Mouse (Mus musculus): ENCODE measurements around the gene Epor. TPM values are rescaled to one million over a fixed set of nuclear protein-coding genes. Genes with fewer than 3 reads are reported as not detected.

Gene Epor
- polyA plus RNA-seq, 1 experiment: 2.1 TPM

DNA sequence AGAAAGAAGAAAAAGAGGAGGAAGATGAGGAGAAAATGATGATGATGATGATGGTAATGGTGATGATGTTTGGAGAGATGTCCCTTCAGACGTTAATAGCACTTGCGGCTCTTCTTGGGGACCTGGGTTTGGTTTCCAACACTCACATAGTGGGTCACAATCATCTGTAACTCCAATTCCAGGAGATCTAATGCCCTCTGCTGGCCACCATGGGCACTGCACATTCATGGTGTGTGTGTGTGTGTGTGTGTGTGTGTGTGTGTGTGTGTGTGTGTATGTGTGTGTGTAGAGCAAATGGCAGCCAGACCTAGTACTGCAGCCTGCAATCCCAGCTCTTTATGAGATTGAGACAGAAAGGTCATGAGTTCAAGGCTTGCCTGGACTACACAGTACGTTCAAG, 11.3 kb downstream of the Epor start:
- DNase-seq (ENCODE audit: low read depth): no peak
- TF ChIP-seq POLR2A (IDR thresholded peaks at IDR 0.05; ENCODE audit: borderline replicate concordance, extremely low read depth, insufficient read depth, insufficient read length, poor library complexity, severe bottlenecking): no peak
- TF ChIP-seq CTCF (IDR thresholded peaks at IDR 0.05; ENCODE audit: borderline replicate concordance, extremely low read depth, insufficient read depth, insufficient read length): peak; percentile 27; the same call in 1 of the 2 replicates

DNA sequence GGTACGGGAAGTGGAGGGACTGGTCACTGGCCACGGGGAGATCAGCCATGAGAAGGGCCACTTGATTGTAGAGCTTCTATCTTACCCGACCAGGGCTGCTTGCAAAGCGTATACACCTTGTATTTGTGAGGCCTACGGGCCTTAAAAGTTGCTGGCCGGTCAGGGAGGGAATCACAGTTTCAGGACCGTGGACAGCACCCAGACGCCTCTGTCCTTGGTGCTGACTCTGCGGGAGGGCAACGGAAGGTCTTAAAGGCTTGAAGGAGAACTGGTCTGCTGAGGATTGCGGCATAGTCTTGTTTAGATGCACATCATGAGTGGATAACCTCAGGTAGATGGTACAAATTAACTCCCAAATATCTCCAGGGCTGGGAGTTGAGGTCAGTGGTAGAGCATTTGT, 13.0 kb downstream of the Epor start:
- TF ChIP-seq POLR2A (IDR thresholded peaks at IDR 0.05; ENCODE audit: borderline replicate concordance, extremely low read depth, insufficient read depth, insufficient read length, poor library complexity, severe bottlenecking) (no peak), CTCF (IDR thresholded peaks at IDR 0.05; ENCODE audit: borderline replicate concordance, extremely low read depth, insufficient read depth, insufficient read length) (peak; percentile 37; the same call in 1 of the 2 replicates)

DNA sequence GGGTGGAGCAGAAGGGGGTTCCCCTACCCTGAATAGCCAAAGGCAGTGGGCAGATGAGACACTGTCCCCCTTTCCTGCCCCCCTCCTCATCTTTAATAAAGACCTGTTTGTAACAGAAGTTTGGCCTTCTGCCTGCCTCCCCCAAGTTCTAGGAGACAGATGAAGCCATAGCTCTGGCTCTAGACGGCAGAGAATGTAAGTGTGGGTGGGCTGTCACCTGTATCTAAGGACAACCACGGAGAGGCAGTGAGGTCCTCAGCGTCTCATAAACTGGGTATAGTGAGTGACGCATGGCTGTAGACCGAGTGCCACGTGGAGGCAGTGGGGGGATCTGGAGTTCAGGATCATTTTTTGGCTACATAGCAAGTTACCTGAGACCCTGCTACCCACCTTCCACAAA, 14.5 kb downstream of the Epor start:
- no peak for TF ChIP-seq POLR2A (IDR thresholded peaks at IDR 0.05; ENCODE audit: borderline replicate concordance, extremely low read depth, insufficient read depth, insufficient read length, poor library complexity, severe bottlenecking)
- no peak for TF ChIP-seq CTCF (IDR thresholded peaks at IDR 0.05; ENCODE audit: borderline replicate concordance, extremely low read depth, insufficient read depth, insufficient read length)

More for the DNA sequence above, 13.0 kb downstream of the Epor start:
- no peak for DNase-seq (ENCODE audit: low read depth)

DNA sequence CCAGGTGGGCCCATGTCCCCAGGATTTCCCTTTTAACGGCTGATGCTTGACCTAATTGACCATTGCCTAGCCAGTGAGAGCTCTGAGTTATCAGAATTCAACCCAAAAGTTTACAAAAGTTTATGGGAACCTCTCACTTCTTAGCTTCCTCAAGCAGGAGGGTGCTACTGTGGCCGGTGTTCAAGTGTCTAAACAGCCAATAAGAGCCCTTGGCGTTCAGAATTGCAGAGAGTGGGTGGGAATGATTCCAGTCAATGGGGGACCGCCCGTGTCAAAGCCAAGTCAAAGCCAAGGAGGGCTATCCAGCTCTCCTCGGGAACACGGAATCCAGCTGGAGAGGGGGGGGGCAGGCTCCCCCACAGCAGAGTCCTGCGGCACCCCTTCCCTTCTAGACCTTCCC, 15.2 kb downstream of the Epor start:
- no peak for TF ChIP-seq POLR2A (IDR thresholded peaks at IDR 0.05; ENCODE audit: borderline replicate concordance, extremely low read depth, insufficient read depth, insufficient read length, poor library complexity, severe bottlenecking)
- TF ChIP-seq CTCF (IDR thresholded peaks at IDR 0.05; ENCODE audit: borderline replicate concordance, extremely low read depth, insufficient read depth, insufficient read length): no peak
- DNase-seq (ENCODE audit: low read depth): no peak

More for the DNA sequence above, 14.5 kb downstream of the Epor start:
- no peak for DNase-seq (ENCODE audit: low read depth)

DNA sequence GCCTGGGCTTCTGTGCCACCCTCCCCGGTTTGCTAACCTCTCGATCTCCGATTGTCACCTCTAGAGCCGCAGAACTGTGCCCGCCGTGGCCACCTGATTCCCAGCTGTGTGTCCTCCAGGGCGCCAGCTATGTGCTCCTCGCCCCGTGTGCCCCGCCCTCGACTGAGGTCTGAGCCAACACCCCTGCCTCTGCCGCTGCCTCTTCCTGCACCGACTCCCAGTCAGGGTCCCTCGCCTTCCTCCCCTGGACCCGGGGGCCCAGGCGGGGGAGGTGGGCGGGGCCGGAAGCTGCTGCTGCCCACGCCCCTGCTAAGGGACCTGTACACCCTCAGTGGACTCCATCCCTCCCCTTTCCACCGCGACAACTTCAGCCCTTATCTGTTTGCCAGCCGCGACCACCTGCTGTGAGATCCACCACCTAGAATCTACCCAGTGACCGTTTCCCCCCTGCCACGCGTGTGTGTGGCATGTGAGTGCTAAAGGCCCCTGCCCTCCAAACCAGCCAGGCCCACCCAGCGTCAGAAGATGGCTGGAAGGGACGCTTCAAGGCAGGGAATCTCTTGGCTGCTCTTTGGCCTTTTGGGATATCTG, 15.7 kb downstream of the Epor start:
- DNase-seq (ENCODE audit: low read depth): no peak
- no peak for TF ChIP-seq POLR2A (IDR thresholded peaks at IDR 0.05; ENCODE audit: borderline replicate concordance, extremely low read depth, insufficient read depth, insufficient read length, poor library complexity, severe bottlenecking)
- TF ChIP-seq CTCF (IDR thresholded peaks at IDR 0.05; ENCODE audit: borderline replicate concordance, extremely low read depth, insufficient read depth, insufficient read length): no peak

DNA sequence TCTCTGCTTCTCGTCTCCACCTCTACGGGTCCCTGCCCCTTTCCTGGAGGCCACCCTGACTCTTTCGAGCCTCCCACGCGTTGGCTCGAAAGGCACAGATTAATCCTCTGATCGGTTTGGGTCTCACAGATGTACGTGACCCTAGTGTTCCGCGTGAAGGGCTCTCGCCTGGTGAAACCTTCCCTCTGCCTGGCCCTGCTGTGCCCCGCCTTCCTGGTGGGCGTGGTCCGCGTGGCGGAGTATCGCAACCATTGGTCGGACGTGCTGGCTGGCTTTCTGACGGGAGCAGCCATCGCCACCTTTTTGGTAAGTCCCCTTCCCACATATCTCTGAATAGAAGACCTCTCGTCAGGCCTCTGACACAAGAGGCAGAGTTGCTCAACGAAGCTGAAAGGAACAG, 19.0 kb downstream of the Epor start:
- no peak for DNase-seq (ENCODE audit: low read depth)
- TF ChIP-seq CTCF (IDR thresholded peaks at IDR 0.05; ENCODE audit: borderline replicate concordance, extremely low read depth, insufficient read depth, insufficient read length) (no peak), POLR2A (IDR thresholded peaks at IDR 0.05; ENCODE audit: borderline replicate concordance, extremely low read depth, insufficient read depth, insufficient read length, poor library complexity, severe bottlenecking) (no peak)

DNA sequence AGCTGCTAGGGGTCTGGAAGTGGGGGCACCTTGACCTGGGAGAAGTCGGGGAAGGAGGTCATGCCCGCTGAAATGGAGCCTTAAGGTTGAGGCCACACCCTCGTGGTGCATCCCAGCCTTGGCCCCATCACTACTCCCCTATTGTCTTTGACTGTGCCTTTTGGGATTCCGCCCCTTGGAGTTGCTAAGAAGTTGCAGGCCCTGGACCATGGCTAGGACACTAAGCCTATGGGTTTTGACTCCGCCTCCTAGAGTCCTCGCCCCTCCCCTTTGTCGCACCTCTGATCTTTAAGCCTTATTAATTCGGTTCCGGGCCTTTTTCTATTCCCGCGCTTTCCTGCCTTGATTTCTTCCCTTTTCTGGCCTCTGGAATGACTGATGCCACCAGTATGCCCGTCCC, 19.7 kb downstream of the Epor start:
- no peak for DNase-seq (ENCODE audit: low read depth)
- TF ChIP-seq POLR2A (IDR thresholded peaks at IDR 0.05; ENCODE audit: borderline replicate concordance, extremely low read depth, insufficient read depth, insufficient read length, poor library complexity, severe bottlenecking): no peak

DNA sequence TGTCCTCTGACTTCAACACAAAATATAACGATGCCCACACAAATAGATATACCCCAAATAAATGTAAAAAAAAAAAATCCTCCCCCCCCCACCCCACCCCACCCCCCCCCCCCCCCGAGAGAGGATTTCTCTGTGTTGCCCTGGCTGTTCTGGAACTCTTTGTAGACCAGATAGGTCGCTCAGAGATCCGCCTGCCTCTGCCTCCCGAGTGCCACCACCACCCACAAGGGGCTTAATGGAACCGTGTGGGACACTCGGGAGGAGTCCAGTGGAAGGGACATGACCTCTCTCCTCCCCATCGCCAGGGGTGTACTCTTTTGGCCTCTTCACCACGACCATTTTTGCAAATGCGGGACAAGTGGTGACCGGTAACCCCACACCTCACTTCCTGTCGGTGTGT, 20.3 kb downstream of the Epor start:
- TF ChIP-seq CTCF (IDR thresholded peaks at IDR 0.05; ENCODE audit: borderline replicate concordance, extremely low read depth, insufficient read depth, insufficient read length) (no peak), POLR2A (IDR thresholded peaks at IDR 0.05; ENCODE audit: borderline replicate concordance, extremely low read depth, insufficient read depth, insufficient read length, poor library complexity, severe bottlenecking) (no peak)
- DNase-seq (ENCODE audit: low read depth): no peak

DNA sequence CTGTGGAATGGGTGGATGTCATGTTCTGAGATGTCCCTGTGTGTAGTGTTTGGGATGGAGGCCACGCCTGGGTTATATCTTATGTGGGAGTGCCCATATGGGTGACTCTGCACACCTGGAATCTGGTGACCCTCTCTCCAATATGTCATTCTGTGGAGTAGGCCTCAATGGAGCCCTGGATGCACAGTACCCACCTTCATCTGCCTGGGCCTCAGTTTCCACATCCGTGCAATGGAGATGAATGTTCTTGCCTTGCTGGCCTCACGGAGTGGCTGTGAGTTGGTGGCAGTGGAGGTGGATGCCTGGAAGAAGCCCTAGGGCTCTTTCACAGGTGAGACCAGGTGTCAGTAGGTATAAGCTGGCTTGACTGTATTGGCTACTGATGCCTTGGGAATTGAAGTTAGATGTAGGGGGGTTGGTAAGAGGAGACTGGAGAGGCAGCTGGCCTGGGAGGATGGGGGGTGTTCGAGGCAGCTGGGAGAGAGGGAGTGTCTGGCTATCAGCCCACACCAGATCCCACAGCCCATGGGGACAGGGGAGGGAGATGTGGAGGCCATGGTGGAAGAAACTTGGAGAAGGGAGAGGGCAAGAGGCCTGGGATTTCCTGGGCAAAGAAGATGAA, 25.0 kb downstream of the Epor start:
- no peak for DNase-seq (ENCODE audit: low read depth)
- TF ChIP-seq CTCF (IDR thresholded peaks at IDR 0.05; ENCODE audit: borderline replicate concordance, extremely low read depth, insufficient read depth, insufficient read length): no peak
- TF ChIP-seq POLR2A (IDR thresholded peaks at IDR 0.05; ENCODE audit: borderline replicate concordance, extremely low read depth, insufficient read depth, insufficient read length, poor library complexity, severe bottlenecking): no peak

DNA sequence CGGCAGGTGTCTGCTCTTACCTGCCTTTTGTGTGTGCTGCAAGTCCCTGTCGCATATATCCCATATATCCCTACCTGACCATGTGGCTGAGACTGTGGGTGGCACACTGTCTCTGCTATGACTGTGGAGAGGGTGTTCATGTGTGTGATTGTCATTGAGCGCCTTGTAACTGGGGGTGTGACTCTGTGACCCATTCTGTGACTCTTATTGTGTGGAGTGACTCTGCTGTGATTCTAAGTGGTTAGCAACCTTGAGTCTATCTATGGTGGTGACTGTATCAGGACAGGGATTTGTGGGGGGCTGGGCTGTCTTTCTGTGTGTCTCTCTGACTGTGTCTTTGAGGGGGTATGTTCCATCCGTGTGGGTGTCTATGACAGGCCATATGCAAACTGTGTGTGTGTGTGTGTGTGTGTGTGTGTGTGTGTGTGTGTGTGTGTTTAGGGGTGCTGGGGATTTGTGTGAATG, 25.6 kb downstream of the Epor start:
- no peak for DNase-seq (ENCODE audit: low read depth)
- TF ChIP-seq CTCF (IDR thresholded peaks at IDR 0.05; ENCODE audit: borderline replicate concordance, extremely low read depth, insufficient read depth, insufficient read length): no peak
- no peak for TF ChIP-seq POLR2A (IDR thresholded peaks at IDR 0.05; ENCODE audit: borderline replicate concordance, extremely low read depth, insufficient read depth, insufficient read length, poor library complexity, severe bottlenecking)

DNA sequence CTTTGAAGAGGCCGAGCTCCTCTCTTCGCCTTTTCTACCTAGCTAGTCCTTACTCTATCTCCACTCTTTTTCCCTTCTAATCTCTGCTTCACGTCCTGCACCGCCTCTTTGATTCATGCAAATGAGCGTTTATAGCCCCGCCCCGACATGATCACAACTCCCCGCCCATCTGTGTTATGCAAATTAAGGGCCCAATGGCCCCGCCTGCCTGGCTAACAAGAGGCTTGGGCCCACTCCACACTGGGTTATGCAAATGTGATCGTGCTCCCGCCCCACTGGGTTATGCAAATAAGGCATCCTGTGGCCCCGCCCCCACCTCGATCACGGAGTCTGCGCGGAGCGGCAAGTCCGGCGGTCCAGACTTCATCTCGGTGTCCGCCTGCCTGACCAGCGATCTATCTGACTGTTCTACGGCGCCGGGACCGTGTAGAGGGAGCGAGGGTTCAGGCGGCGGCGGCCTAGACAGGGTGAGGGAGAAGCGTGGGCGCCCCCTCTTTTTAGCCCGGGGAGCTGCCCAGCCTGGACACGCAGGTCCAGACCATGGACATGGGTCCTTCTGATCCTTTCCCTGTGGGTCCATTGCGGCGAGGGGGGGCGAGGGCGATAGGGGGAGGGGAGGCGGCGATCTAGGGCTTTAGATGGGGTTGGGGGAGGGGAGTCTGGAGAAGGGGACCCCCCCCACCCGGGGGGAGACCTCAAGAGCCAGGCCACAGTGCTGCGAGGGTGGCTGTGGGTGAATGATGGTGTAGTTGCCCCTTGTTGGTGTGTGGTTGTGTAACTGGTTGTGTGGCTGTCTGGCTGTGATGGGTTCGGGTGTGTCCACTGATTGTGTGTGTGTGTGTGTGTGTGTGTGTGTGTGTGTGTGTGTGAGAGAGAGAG, 26.4 kb downstream of the Epor start, which contains the start of gene Plppr2:
Plppr2 (plus strand) TSS at position 342 of the 879 bp plus-strand sequence.
- no peak; the same call in 1 of the 2 replicates for TF ChIP-seq POLR2A (IDR thresholded peaks at IDR 0.05; ENCODE audit: borderline replicate concordance, extremely low read depth, insufficient read depth, insufficient read length, poor library complexity, severe bottlenecking)
- TF ChIP-seq CTCF (IDR thresholded peaks at IDR 0.05; ENCODE audit: borderline replicate concordance, extremely low read depth, insufficient read depth, insufficient read length): no peak
- peak; percentile 99 for DNase-seq (ENCODE audit: low read depth)

Measured in brain, embryonic 14.5 days (tissue).